ENCODE assay signal across 27 mouse cellular contexts in the genomic region with DNA sequence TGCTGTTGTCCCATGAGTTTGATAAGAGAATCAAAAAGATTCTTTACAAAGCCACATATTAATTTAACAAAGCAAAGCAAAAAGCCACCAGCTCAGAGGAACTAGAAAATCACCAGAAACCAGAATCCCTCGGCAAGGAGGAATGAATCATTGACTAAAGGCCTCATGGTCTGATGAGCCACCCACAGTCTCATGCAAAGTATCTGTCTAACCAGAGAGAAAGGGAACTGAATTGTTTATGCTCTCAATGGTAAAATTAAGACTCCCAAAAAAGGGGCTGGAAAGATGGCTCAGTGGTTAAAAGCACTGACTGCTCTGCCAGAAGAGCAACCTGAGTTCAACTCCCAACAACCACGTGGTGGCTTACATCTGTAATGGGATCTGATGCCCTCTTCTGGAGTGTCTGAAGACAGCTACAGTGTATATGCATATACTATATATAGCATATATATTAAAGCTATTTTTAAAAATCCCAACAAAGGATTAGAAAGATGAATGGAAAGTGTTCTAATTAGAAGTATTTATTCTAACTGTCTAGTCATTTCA. TPM values are rescaled to one million over a fixed set of nuclear protein-coding genes. Genes with fewer than 3 reads are reported as not detected.
A peak's percentile ranks its signal among the peaks of the same experiment; 100 is the strongest.
DNase-seq lines count a peak whose midpoint lies in the region; ATAC-seq and TF ChIP-seq lines count a peak whose summit lies in the region.
"Had no signal": no experiment of that assay in that cellular context is flagged by ENCODE, and none has a peak within 500 bp of the region (broad histone marks: within the 10 kb centered on the region; RNA-seq: fewer than 3 reads in every experiment).

No protein-coding gene starts in this region.

- 0 out of 2 replicates have a peak, but pooled peaks have one; percentile 61 for ATAC-seq in neutrophil, adult 5-6 weeks (ENCODE audit: extremely low read depth, insufficient number of reproducible peaks, low FRiP score, poor library complexity, severe bottlenecking)
- no peak for ATAC-seq in liver, embryonic 11.5 days (replicated peaks; ENCODE audit: low FRiP score)
- ATAC-seq: forebrain, embryonic 14.5 days; forebrain, postnatal 0 days; hindbrain, embryonic 16.5 days; inflammation-experienced regulatory T-cells, adult 6 months; Patski had no signal

- peaks cover 0 to 29% of the 10 kb centered on the region in 2 experiments; a peak in 2 of 4 replicates for H3K4me1 ChIP-seq in CH12.LX (ENCODE audit: control insufficient read depth in 1 of 2, insufficient read depth in 2 of 2)
- H3K4me1 ChIP-seq in limb, embryonic 10.5 days = no peaks in the 10 kb centered on the region
- no peaks in the 10 kb centered on the region for H3K4me1 ChIP-seq in liver, embryonic 11.5 days (replicated peaks; ENCODE audit: control insufficient read depth, insufficient read depth, low read length)
- H3K4me1 ChIP-seq: heart, embryonic 12.5 days; heart, embryonic 15.5 days; hindbrain, embryonic 10.5 days; hindbrain, embryonic 13.5 days had no signal

- H3K4me3 ChIP-seq in CH12.LX (replicated peaks in 1 of 3; ENCODE audit: low read depth in 2 of 3, low read length in 2 of 3, poor library complexity in 1 of 3) = no peak overlapping the region
- no peak overlapping the region for H3K4me3 ChIP-seq in limb, embryonic 10.5 days
- no peak overlapping the region for H3K4me3 ChIP-seq in liver, embryonic 11.5 days (ENCODE audit: low read depth, low read length)
- H3K4me3 ChIP-seq: gastrocnemius, adult 2 months; heart, embryonic 12.5 days; heart, embryonic 15.5 days; hindbrain, embryonic 10.5 days; hindbrain, embryonic 13.5 days had no signal

- H3K9ac ChIP-seq in CH12.LX (ENCODE audit: insufficient read depth, low read depth) = no peak overlapping the region
- H3K9ac ChIP-seq in liver, embryonic 11.5 days (ENCODE audit: low read depth, low read length) = no peak overlapping the region
- H3K9ac ChIP-seq: forebrain, postnatal 0 days; heart, embryonic 12.5 days; heart, embryonic 15.5 days; hindbrain, embryonic 13.5 days had no signal

- no peak for TF ChIP-seq RAD21 in CH12.LX (IDR thresholded peaks at IDR 0.05; ENCODE audit: low read depth, low read length)

- H3K9me3 ChIP-seq in CH12.LX (replicated peaks; ENCODE audit: low read length) = no peaks in the 10 kb centered on the region
- H3K9me3 ChIP-seq in limb, embryonic 10.5 days (replicated peaks) = no peaks in the 10 kb centered on the region
- no peaks in the 10 kb centered on the region for H3K9me3 ChIP-seq in liver, embryonic 11.5 days (ENCODE audit: control insufficient read depth, low read length)
- H3K9me3 ChIP-seq: G1E; heart, embryonic 12.5 days; heart, embryonic 15.5 days; hindbrain, embryonic 10.5 days; hindbrain, embryonic 13.5 days had no signal

- no peaks in the 10 kb centered on the region for H3K27me3 ChIP-seq in CH12.LX (replicated peaks)
- H3K27me3 ChIP-seq in limb, embryonic 10.5 days (ENCODE audit: low read depth, poor library complexity, severe bottlenecking) = no peaks in the 10 kb centered on the region
- H3K27me3 ChIP-seq in liver, embryonic 11.5 days (replicated peaks; ENCODE audit: control insufficient read depth, insufficient read depth, low read length) = no peaks in the 10 kb centered on the region
- H3K27me3 ChIP-seq: heart, embryonic 12.5 days; heart, embryonic 15.5 days; hindbrain, embryonic 13.5 days; Patski had no signal

- no peak overlapping the region for H3K4me2 ChIP-seq in CH12.LX (ENCODE audit: insufficient read depth, low read depth, poor library complexity, severe bottlenecking)
- H3K4me2 ChIP-seq in liver, embryonic 11.5 days = no peak overlapping the region
- H3K4me2 ChIP-seq: heart, embryonic 12.5 days; heart, embryonic 15.5 days; hindbrain, embryonic 13.5 days had no signal

- peak in 1 of 2 experiments; percentile 22; a peak in 2 of 4 replicates for TF ChIP-seq CTCF in CH12.LX (conservative IDR thresholded peaks at IDR 0.05 in 1 of 2, IDR thresholded peaks at IDR 0.05 in 1 of 2; ENCODE audit: low read depth in 2 of 2, low read length in 2 of 2)

- in situ Hi-C loops in CH12.LX (cut with MboI; ENCODE audit: low pct_ligation_motif_present, low pct_unique_long_range_greater_than_20kb, low sequenced_read_pairs) = no loop called here

- peak; percentile 65 for DNase-seq in CH12.LX (ENCODE audit: extremely low read depth)
- peak; percentile 41 for DNase-seq in brain, adult 2 months (ENCODE audit: low read depth, low spot score)
- DNase-seq in embryo, embryonic 10.5 days (ENCODE audit: low spot score) = no peak
- no peak for DNase-seq in limb, embryonic 10.5 days (ENCODE audit: low spot score)
- no peak for DNase-seq in liver, embryonic 11.5 days (ENCODE audit: low spot score)
- DNase-seq: adrenal gland, postnatal 10 days; adrenal gland, postnatal 36 days; cerebellum, adult 11-12 months; cerebellum, adult 8-10 months; cerebellum, postnatal 10 days; cerebellum, postnatal 36 days; forebrain, postnatal 0 days; gastrocnemius, adult 2 months; gastrocnemius, postnatal 14 days; heart, adult 11 months; heart, postnatal 10 days; heart, postnatal 36 days had no signal

- no peak for TF ChIP-seq POLR2A in CH12.LX (IDR thresholded peaks at IDR 0.05; ENCODE audit: low read depth, low read length)

- WGBS in limb, embryonic 10.5 days = 92% methylated on average over 2 of the region's 2 CpGs
- WGBS in liver, embryonic 11.5 days = 64% methylated on average over 2 of the region's 2 CpGs

- TF ChIP-seq EP300 in CH12.LX (IDR thresholded peaks at IDR 0.05; ENCODE audit: low read length) = peak; percentile 31; the same call in 1 of the 2 replicates

- dilution Hi-C loops in CH12.LX (cut with MboI; ENCODE audit: extremely low pct_ligation_motif_present, extremely low pct_unique_long_range_greater_than_20kb, low sequenced_read_pairs) = no loop called here

- H3K79me2 ChIP-seq in CH12.LX (replicated peaks; ENCODE audit: control insufficient read depth, extremely low read depth, insufficient read depth, poor library complexity, severe bottlenecking) = no peaks in the 10 kb centered on the region

- H3K36me3 ChIP-seq in CH12.LX (replicated peaks in 1 of 2; ENCODE audit: control insufficient read depth in 1 of 2, insufficient read depth in 1 of 2, low read length in 1 of 2) = peaks cover 0 to 5% of the 10 kb centered on the region in 2 experiments
- H3K36me3 ChIP-seq in limb, embryonic 10.5 days = no peaks in the 10 kb centered on the region
- no peaks in the 10 kb centered on the region for H3K36me3 ChIP-seq in liver, embryonic 11.5 days (ENCODE audit: control insufficient read depth, insufficient read depth, low read length)
- H3K36me3 ChIP-seq: G1E; heart, embryonic 12.5 days; hindbrain, embryonic 10.5 days; hindbrain, embryonic 13.5 days had no signal

- H3K27ac ChIP-seq in CH12.LX (ENCODE audit: insufficient read depth, low read depth) = no peak overlapping the region
- no peak overlapping the region for H3K27ac ChIP-seq in limb, embryonic 10.5 days
- H3K27ac ChIP-seq in liver, embryonic 11.5 days (ENCODE audit: low read depth, low read length) = no peak overlapping the region
- H3K27ac ChIP-seq: gastrocnemius, adult 2 months; heart, embryonic 15.5 days; hindbrain, embryonic 10.5 days; hindbrain, embryonic 13.5 days had no signal

TF ChIP-seq in CH12.LX, 34 proteins besides CTCF, POLR2A, EP300 and RAD21:
- no peak for TF ChIP-seq ZMIZ1 (IDR thresholded peaks at IDR 0.05; ENCODE audit: low read depth, low read length)
- TF ChIP-seq MYC (IDR thresholded peaks at IDR 0.05; ENCODE audit: low read depth, low read length) = peak; percentile 66
- 0 out of 2 replicates have a peak, but pooled peaks have one; percentile 27 for TF ChIP-seq TBP (conservative IDR thresholded peaks at IDR 0.05; ENCODE audit: low read depth, low read length)
- TF ChIP-seq USF1 (IDR thresholded peaks at IDR 0.05; ENCODE audit: low read depth, low read length) = no peak
- peak; percentile 5; the same call in 1 of the 2 replicates for TF ChIP-seq SMC3 (IDR thresholded peaks at IDR 0.05; ENCODE audit: low read depth, low read length)
- TF ChIP-seq IRF4 (IDR thresholded peaks at IDR 0.05; ENCODE audit: low read depth, low read length) = peak; percentile 16; the same call in 1 of the 2 replicates
- TF ChIP-seq MAX (IDR thresholded peaks at IDR 0.05; ENCODE audit: low read length) = peak; percentile 60

RNA-seq across cellular contexts. Expression of gene Anxa1, which starts 9.5 kb away (rescaled TPM):
- total RNA-seq in CH12.LX (2012; rRNA removed) = 3.9 and 4.4 TPM in 2 replicates
- 24.7 and 24.9 TPM in 2 replicates for total RNA-seq in CH12.LX (2014; rRNA removed)
- polyA plus RNA-seq in CH12.LX (2012; ENCODE audit: insufficient read length, low read depth) = 13.2 and 13.4 TPM in 2 replicates
- total RNA-seq in neutrophil, adult 5-6 weeks (2017) = 822 and 887 TPM in 2 replicates
- 1.4 and 2.9 TPM in 2 replicates for polyA plus RNA-seq in limb, embryonic 10.5 days (2016; fragmentation: Nextera tagmentation; extraction: Ambion mirVana)
- 16.8 and 18.7 TPM in 2 replicates for polyA plus RNA-seq in liver, embryonic 11.5 days (2014; fragmentation: Nextera tagmentation; extraction: Ambion mirVana)
- polyA plus RNA-seq: G1E had no signal

Comparison
In these comparisons a context has a peak if more than half of its experiments do, and no peak if none do; other contexts are left out.
1. DNase-seq: peak in CH12.LX (single experiment) and brain, adult 2 months (single experiment); none in embryo, embryonic 10.5 days (single experiment), limb, embryonic 10.5 days (single experiment) and liver, embryonic 11.5 days (single experiment).